ENCODE assay signal across 8 mouse cellular contexts in genomic region chr6:67142179-67142578, GRCm38 (mm10).
DNase-seq lines count a peak whose midpoint lies in the region; ATAC-seq lines count a peak whose summit lies in the region.

No protein-coding gene starts in this region.

- H3K27me3 ChIP-seq in forebrain, embryonic 14.5 days (replicated peaks; ENCODE audit: control insufficient read depth, insufficient read depth, low read length) = no peaks in the 10 kb centered on the region

- peak; percentile 47 to 80 for DNase-seq in heart, adult 18-20 months
- DNase-seq in heart, postnatal 25 days (ENCODE audit: low spot score) = no peak
- DNase-seq in CD4-positive helper T cell, adult 2 months (ENCODE audit: low read depth, low spot score) = peak; percentile 49
- DNase-seq in brain, adult 2 months (ENCODE audit: low read depth, low spot score) = peak; percentile 73
- DNase-seq in left cerebral cortex, postnatal 4 days = peak; percentile 40
- DNase-seq in spleen, adult 18-20 months = peak; percentile 51 to 70
- DNase-seq in forebrain, embryonic 14.5 days (ENCODE audit: low spot score) = no peak

- H3K4me1 ChIP-seq in forebrain, embryonic 14.5 days (ENCODE audit: control insufficient read depth, insufficient read depth, low read length) = no peaks in the 10 kb centered on the region

- H3K36me3 ChIP-seq in forebrain, embryonic 14.5 days (ENCODE audit: control insufficient read depth, insufficient read depth, low read length) = no peaks in the 10 kb centered on the region

- intact Hi-C loops in heart, postnatal 25 days (cut with DNase I) = loop anchor here (1.0 to 2.0 kb wide), 2 partner anchors 106 to 179 kb away; no protein-coding TSS in a partner anchor
- intact Hi-C loops in left cerebral cortex, postnatal 4 days (cut with DNase I) = no loop called here

- H3K27ac ChIP-seq in forebrain, embryonic 14.5 days (ENCODE audit: low read depth, low read length) = no peak overlapping the region

- H3K4me2 ChIP-seq in forebrain, embryonic 14.5 days (ENCODE audit: low read length) = no peak overlapping the region

- H3K4me3 ChIP-seq in forebrain, embryonic 14.5 days (ENCODE audit: low read depth, low read length) = no peak overlapping the region

- WGBS in forebrain, embryonic 14.5 days = 37% methylated on average over 4 of the region's 4 CpGs

- peak; percentile 68 for ATAC-seq in granulocyte monocyte progenitor cell, adult 5-6 weeks (replicated peaks; ENCODE audit: poor library complexity, severe bottlenecking)
- ATAC-seq in forebrain, embryonic 14.5 days = no peak

- H3K9me3 ChIP-seq in forebrain, embryonic 14.5 days (replicated peaks; ENCODE audit: control insufficient read depth, low read length) = no peaks in the 10 kb centered on the region

- H3K9ac ChIP-seq in forebrain, embryonic 14.5 days (ENCODE audit: low read length) = no peak overlapping the region

Comparison
In these comparisons a context has a peak if more than half of its experiments do, and no peak if none do; other contexts are left out.
1. DNase-seq: peak in heart, adult 18-20 months (2 of 2), CD4-positive helper T cell, adult 2 months (single experiment), brain, adult 2 months (single experiment), left cerebral cortex, postnatal 4 days (single experiment) and spleen, adult 18-20 months (2 of 2); none in heart, postnatal 25 days (single experiment) and forebrain, embryonic 14.5 days (single experiment).